Comparison of ENCODE assay signal across 21 mouse cellular contexts in genomic region chr2:132639337-132639736, GRCm38 (mm10). TPM values are rescaled to one million over a fixed set of nuclear protein-coding genes. Genes with fewer than 3 reads are reported as not detected.
DNase-seq lines count a peak whose midpoint lies in the region; ATAC-seq and TF ChIP-seq lines count a peak whose summit lies in the region.
"Had no signal": no experiment of that assay in that cellular context is flagged by ENCODE, and none has a peak within 500 bp of the region (broad histone marks: within the 10 kb centered on the region; RNA-seq: fewer than 3 reads in every experiment).

No protein-coding gene starts in this region.

- H3K9me3 ChIP-seq in kidney, embryonic 14.5 days (ENCODE audit: control insufficient read depth, low read length) = no peaks in the 10 kb centered on the region
- H3K9me3 ChIP-seq: forebrain, embryonic 13.5 days; heart, embryonic 13.5 days; limb, embryonic 15.5 days; midbrain, embryonic 13.5 days; neural tube, embryonic 12.5 days had no signal

- ATAC-seq in frontal cortex, adult (ENCODE audit: low TSS enrichment) = no peak
- no peak for ATAC-seq in kidney, embryonic 14.5 days (ENCODE audit: low FRiP score, low TSS enrichment)
- ATAC-seq: forebrain, embryonic 13.5 days; midbrain, embryonic 13.5 days had no signal

- peak; percentile 58 for DNase-seq in gastrocnemius, adult 2 months
- no peak for DNase-seq in gastrocnemius, postnatal 10 days
- DNase-seq in left cerebral cortex, adult 2 months (ENCODE audit: extremely low spot score in 1 of 2, low spot score in 2 of 2) = no peak
- no peak for DNase-seq in left cerebral cortex, adult 18-20 months (ENCODE audit: low spot score in 2 of 2)
- peak; percentile 57 for DNase-seq in heart, adult 8-10 months (ENCODE audit: low spot score)
- peak; percentile 4 for DNase-seq in heart, postnatal 25 days (ENCODE audit: low spot score)
- DNase-seq: adrenal gland, postnatal 10 days; cerebellum, adult 8-10 months; kidney, adult 11 months; kidney, postnatal 4 days; left cerebral cortex, postnatal 4 days; lung, postnatal 14 days; retina, postnatal 1 day; right cerebral cortex, postnatal 25 days had no signal

- H3K4me2 ChIP-seq in kidney, embryonic 14.5 days (replicated peaks; ENCODE audit: low read depth, low read length) = no peak overlapping the region
- H3K4me2 ChIP-seq: forebrain, embryonic 13.5 days; heart, embryonic 13.5 days; limb, embryonic 15.5 days; midbrain, embryonic 13.5 days; neural tube, embryonic 12.5 days had no signal

- intact Hi-C loops in gastrocnemius, adult 2 months (cut with DNase I) = loop anchor here (2.0 kb wide), 1 partner anchor 63 kb away; no protein-coding TSS in a partner anchor
- intact Hi-C loops in left cerebral cortex, adult 2 months (cut with DNase I) = no loop called here
- intact Hi-C loops in heart, postnatal 25 days (cut with DNase I) = loop anchor here (2.0 kb wide), 1 partner anchor 63 kb away; no protein-coding TSS in a partner anchor

- H3K27me3 ChIP-seq in kidney, embryonic 14.5 days (ENCODE audit: control insufficient read depth, insufficient read depth, low read length) = no peaks in the 10 kb centered on the region
- H3K27me3 ChIP-seq: forebrain, embryonic 13.5 days; heart, embryonic 13.5 days; limb, embryonic 15.5 days; midbrain, embryonic 13.5 days; neural tube, embryonic 12.5 days had no signal

- H3K36me3 ChIP-seq in kidney, embryonic 14.5 days (ENCODE audit: control insufficient read depth, insufficient read depth, low read length) = no peaks in the 10 kb centered on the region
- H3K36me3 ChIP-seq: heart, embryonic 13.5 days; limb, embryonic 15.5 days; midbrain, embryonic 13.5 days; neural tube, embryonic 12.5 days had no signal

- peak overlapping the region; percentile 29; the same call in 1 of the 2 replicates for H3K4me3 ChIP-seq in gastrocnemius, adult 2 months
- no peak overlapping the region for H3K4me3 ChIP-seq in left cerebral cortex, adult 2 months
- H3K4me3 ChIP-seq in kidney, embryonic 14.5 days (ENCODE audit: low read length) = no peak overlapping the region
- H3K4me3 ChIP-seq: forebrain, embryonic 13.5 days; heart, embryonic 13.5 days; limb, embryonic 15.5 days; midbrain, embryonic 13.5 days; neural tube, embryonic 12.5 days had no signal

- no peak overlapping the region for H3K9ac ChIP-seq in kidney, embryonic 14.5 days (ENCODE audit: low read depth, low read length)
- H3K9ac ChIP-seq: forebrain, embryonic 13.5 days; heart, embryonic 13.5 days; limb, embryonic 15.5 days; midbrain, embryonic 13.5 days; neural tube, embryonic 12.5 days had no signal

- WGBS in kidney, embryonic 14.5 days = 71% methylated on average over 7 of the region's 7 CpGs

- peak overlapping the region; percentile 91 for H3K27ac ChIP-seq in gastrocnemius, adult 2 months
- H3K27ac ChIP-seq in left cerebral cortex, adult 2 months = peak overlapping the region; percentile 47; the same call in 1 of the 2 replicates
- no peak overlapping the region for H3K27ac ChIP-seq in kidney, embryonic 14.5 days (ENCODE audit: low read depth, low read length)
- H3K27ac ChIP-seq: forebrain, embryonic 13.5 days; heart, embryonic 13.5 days; limb, embryonic 15.5 days; midbrain, embryonic 13.5 days; neural tube, embryonic 12.5 days had no signal

- no peaks in the 10 kb centered on the region for H3K4me1 ChIP-seq in kidney, embryonic 14.5 days (ENCODE audit: control insufficient read depth, insufficient read depth, low read length)
- H3K4me1 ChIP-seq: forebrain, embryonic 13.5 days; limb, embryonic 15.5 days; midbrain, embryonic 13.5 days; neural tube, embryonic 12.5 days had no signal

- TF ChIP-seq CTCF in gastrocnemius, adult 2 months (IDR thresholded peaks at IDR 0.05) = no peak
- no peak for TF ChIP-seq CTCF in left cerebral cortex, adult 2 months (IDR thresholded peaks at IDR 0.05)

RNA-seq across cellular contexts. Expression of gene Shld1, which starts 47.4 kb away (rescaled TPM):
- total RNA-seq in gastrocnemius, adult 2 months (2021) = 1 to 10 TPM; 6.2 to 6.9 TPM
- 1 to 10 TPM; 3.6 to 5.7 TPM for total RNA-seq in gastrocnemius, postnatal 10 days (2021)
- 10 to 100 TPM in 1 of 2 experiments, 1 to 10 TPM in 1; 9.6 to 10.7 TPM for total RNA-seq in left cerebral cortex, adult 2 months (2021)
- total RNA-seq in left cerebral cortex, adult 18-20 months (2021) = 1 to 10 TPM; 7.9 to 8.7 TPM
- 10 to 100 TPM; 30.4 to 74.1 (median 46.7) TPM for total RNA-seq in heart, adult 8-10 months (2022)
- total RNA-seq in heart, postnatal 25 days (2021) = 10 to 100 TPM; 41.5 to 55.2 TPM
- 17.3 and 18.2 TPM in 2 replicates for polyA plus RNA-seq in kidney, embryonic 14.5 days (2014; fragmentation: Nextera tagmentation; extraction: Ambion mirVana)

RNA-seq across cellular contexts. Expression of gene Gpcpd1, which starts 51.8 kb away (rescaled TPM):
- total RNA-seq in gastrocnemius, adult 2 months (2021) = 100 to 1,000 TPM; 167 to 341 TPM
- 10 to 100 TPM; 72.0 to 72.4 TPM for total RNA-seq in gastrocnemius, postnatal 10 days (2021)
- total RNA-seq in left cerebral cortex, adult 2 months (2021) = 10 to 100 TPM; 74.2 to 86.0 TPM
- 10 to 100 TPM; 69.9 to 77.5 TPM for total RNA-seq in left cerebral cortex, adult 18-20 months (2021)
- 100 to 1,000 TPM; 161 to 308 (median 228) TPM for total RNA-seq in heart, adult 8-10 months (2022)
- 100 to 1,000 TPM; 183 to 239 TPM for total RNA-seq in heart, postnatal 25 days (2021)
- polyA plus RNA-seq in kidney, embryonic 14.5 days (2014; fragmentation: Nextera tagmentation; extraction: Ambion mirVana) = 37.4 and 42.8 TPM in 2 replicates

Comparison
In these comparisons a context has a peak if more than half of its experiments do, and no peak if none do; other contexts are left out.
1. DNase-seq: peak in gastrocnemius, adult 2 months (single experiment), heart, adult 8-10 months (single experiment) and heart, postnatal 25 days (single experiment); none in gastrocnemius, postnatal 10 days (single experiment), left cerebral cortex, adult 2 months (0 of 2) and left cerebral cortex, adult 18-20 months (0 of 2).